Mouse (Mus musculus) hindbrain, embryonic 12.5 days (tissue): ENCODE data around the gene Inpp5a. TPM values are rescaled to one million over a fixed set of nuclear protein-coding genes. Genes with fewer than 3 reads are reported as not detected.

ENCODE experiments used
- ATAC-seq: fragments of 200-750 bp; cut with Nextera tagmentation; 2 replicates; pipeline ENCODE4 v1.8.0; 2017; ENCODE audit warnings: moderate TSS enrichment; ENCODE audit not compliant: low FRiP score
- H3K27ac ChIP-seq: fragments of 300-500 bp; sonication (generic); 2 replicates; pipeline ENCODE4 v1.5.1; 2016; ENCODE audit warnings: mild to moderate bottlenecking
- H3K27me3 ChIP-seq: fragments of 300-500 bp; sonication (generic); 2 replicates; pipeline ENCODE4 v1.6.1; 2016; ENCODE audit warnings: mild to moderate bottlenecking
- H3K36me3 ChIP-seq: fragments of 300-500 bp; sonication (generic); 2 replicates; pipeline ENCODE4 v1.6.1; 2016; ENCODE audit warnings: mild to moderate bottlenecking
- H3K4me1 ChIP-seq: fragments of 300-500 bp; sonication (generic); 2 replicates; pipeline ENCODE4 v1.6.1; 2016
- H3K4me2 ChIP-seq: fragments of 300-500 bp; sonication (generic); replicated peaks from 2 replicates; pipeline ENCODE4 v1.6.1; 2016; ENCODE audit warnings: mild to moderate bottlenecking
- H3K4me3 ChIP-seq: fragments of 300-500 bp; sonication (generic); 2 replicates; pipeline ENCODE4 v1.5.1; 2016; ENCODE audit warnings: mild to moderate bottlenecking
- H3K9ac ChIP-seq: fragments of 300-500 bp; sonication (generic); 2 replicates; pipeline ENCODE4 v1.6.1; 2016; ENCODE audit warnings: mild to moderate bottlenecking, moderate library complexity
- H3K9me3 ChIP-seq: fragments of 300-500 bp; sonication (generic); replicated peaks from 2 replicates; pipeline ENCODE4 v1.6.1; 2016; ENCODE audit warnings: mild to moderate bottlenecking
- WGBS: fragments of 180-500 bp; shearing (Covaris S2); methylation state at CpG from one replicate; pipeline ENCODE4 v1.1.7; 2016; 5-methylcytosine and 5-hydroxymethylcytosine counted together
- polyA plus RNA-seq: library from polyadenylated mRNA; unstranded; fragments of >200 nt; fragmentation: Nextera tagmentation; extraction: Ambion mirVana; gene quantifications from 2 replicates; pipeline ENCODE4 v1.2.1, GENCODE M21; 2016

The Inpp5a gene
- polyA plus RNA-seq, 1 experiment from 2014 or later, result 26.4 TPM

DNA sequence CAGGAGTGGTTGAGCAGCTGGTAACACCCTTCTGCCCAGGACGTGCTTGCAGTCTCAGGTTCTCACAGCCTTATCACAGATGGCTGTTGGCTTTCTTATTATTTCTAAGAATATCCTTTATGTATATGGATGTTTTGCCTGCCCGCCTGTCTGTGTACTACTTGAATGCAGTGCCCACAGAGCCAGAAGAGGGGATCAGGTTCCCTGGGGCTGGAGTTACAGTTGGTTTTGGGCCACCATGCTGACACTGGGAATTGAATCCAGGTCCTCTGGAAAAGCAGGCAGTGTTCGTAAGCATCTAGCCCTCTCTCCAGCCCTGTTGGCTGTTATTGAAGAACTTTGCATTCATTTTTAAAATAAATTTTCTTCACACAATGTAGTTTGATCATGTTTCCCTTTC is 50.1 kb downstream of the Inpp5a start:
- H3K4me2 ChIP-seq, result no peak overlapping the region
- no peaks in the 10 kb centered on the region for H3K9me3 ChIP-seq
- H3K27ac ChIP-seq, result no peak overlapping the region
- H3K36me3 ChIP-seq, result no peaks in the 10 kb centered on the region
- H3K9ac ChIP-seq, result no peak overlapping the region
- peaks cover 27% of the 10 kb centered on the region for H3K4me1 ChIP-seq
- no peaks in the 10 kb centered on the region for H3K27me3 ChIP-seq
- WGBS, result 67% methylated on average over 3 of the region's 3 CpGs
- no peak for ATAC-seq
- no peak overlapping the region for H3K4me3 ChIP-seq

DNA sequence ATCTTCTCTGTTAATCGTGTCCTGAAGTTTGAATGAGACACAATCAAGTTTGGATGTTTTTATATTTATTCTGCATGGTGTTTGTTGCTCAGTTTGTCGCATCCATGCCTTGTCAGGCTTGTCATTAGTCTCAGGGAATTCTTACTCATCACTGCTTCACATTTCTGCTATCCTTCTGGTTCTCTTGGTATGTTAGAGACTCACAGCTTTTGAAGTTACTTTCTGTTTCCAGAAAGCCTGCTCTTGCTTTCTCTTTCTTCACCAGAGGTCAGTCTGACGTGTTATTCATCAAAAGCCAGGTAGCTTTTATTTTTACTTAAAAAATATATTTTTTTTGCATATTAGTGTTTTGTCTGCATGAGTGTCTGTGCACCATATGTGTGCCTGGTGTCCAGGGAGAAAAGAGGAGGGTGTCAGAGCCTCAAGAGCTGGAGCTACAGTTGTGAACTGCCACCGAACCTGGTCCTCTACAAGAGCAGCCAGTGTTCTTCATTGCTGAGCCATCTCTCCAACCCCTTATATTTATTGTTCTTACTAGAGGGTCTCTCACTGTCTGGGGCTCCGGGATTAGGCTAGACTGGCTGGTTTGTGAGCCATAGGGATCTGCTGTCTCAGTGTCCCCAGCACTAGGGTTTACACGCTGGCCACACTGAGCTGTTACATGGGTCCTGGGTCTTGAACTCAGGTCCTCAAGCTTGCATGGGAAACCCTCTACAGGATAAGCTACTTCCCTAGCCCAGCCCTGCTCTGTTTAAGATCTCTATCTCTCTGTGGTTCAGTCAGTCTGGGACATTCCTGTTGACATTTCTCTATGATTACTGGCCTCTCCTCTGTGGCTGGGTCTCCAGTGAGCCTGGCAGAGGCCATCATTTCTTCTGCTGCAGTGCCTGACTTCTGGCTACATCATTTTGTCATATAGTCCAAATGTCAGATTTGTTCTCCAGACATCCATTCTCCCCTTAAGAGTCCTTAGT is 51.3 kb downstream of the Inpp5a start:
- Histone ChIP-seq H3K4me3 (no peak overlapping the region), H3K36me3 (no peaks in the 10 kb centered on the region), H3K27ac (no peak overlapping the region), H3K4me2 (no peak overlapping the region), H3K4me1 (peaks cover 27% of the 10 kb centered on the region), H3K9me3 (no peaks in the 10 kb centered on the region), H3K9ac (no peak overlapping the region), H3K27me3 (no peaks in the 10 kb centered on the region)
- no peak for ATAC-seq
- WGBS, result 79% methylated on average over 6 of the region's 6 CpGs

- Histone ChIP-seq H3K4me3 (no peak overlapping the region), H3K4me2 (no peak overlapping the region), H3K27ac (no peak overlapping the region), H3K9ac (no peak overlapping the region), H3K9me3 (no peaks in the 10 kb centered on the region), H3K27me3 (no peaks in the 10 kb centered on the region), H3K36me3 (no peaks in the 10 kb centered on the region), H3K4me1 (peaks cover 27% of the 10 kb centered on the region)
- WGBS, result 27% methylated on average over 5 of the region's 5 CpGs
- no peak for ATAC-seq
These were observed 52.1 kb downstream of the Inpp5a start for GRCm38 (mm10) chr7:139441022-139441421.

DNA sequence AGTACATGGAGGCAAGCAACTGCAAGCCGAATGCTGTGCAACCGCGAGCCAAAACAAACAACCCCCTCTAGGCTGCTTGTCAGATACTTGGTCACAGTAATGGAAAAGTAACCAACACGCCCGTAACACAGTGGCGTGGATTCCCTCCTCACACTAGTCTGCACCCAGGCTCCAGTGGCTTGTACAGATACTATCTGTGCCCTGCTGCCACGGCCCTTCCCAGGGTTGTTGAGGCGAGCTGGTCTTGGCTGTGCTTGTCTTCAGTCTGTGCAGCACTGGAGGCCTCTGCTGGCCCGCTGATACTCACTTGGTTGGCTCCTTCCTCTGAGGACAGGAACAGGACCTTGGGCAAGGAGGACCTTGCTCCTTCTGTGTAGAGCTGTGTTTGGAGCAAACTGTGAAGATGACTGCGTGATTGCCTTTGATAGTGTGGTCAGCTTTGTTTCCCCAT is 52.9 kb downstream of the Inpp5a start:
- Histone ChIP-seq H3K9me3 (no peaks in the 10 kb centered on the region), H3K4me1 (peaks cover 27% of the 10 kb centered on the region), H3K4me3 (no peak overlapping the region), H3K27ac (no peak overlapping the region), H3K4me2 (no peak overlapping the region), H3K27me3 (no peaks in the 10 kb centered on the region), H3K36me3 (no peaks in the 10 kb centered on the region), H3K9ac (no peak overlapping the region)
- WGBS, result 75% methylated on average over 10 of the region's 10 CpGs
- no peak for ATAC-seq

GRCm38 (mm10) chr7:139445621-139446020 is 56.7 kb downstream of the Inpp5a start:
- ATAC-seq, result no peak
- no peaks in the 10 kb centered on the region for H3K9me3 ChIP-seq
- no peaks in the 10 kb centered on the region for H3K27me3 ChIP-seq
- no peak overlapping the region for H3K4me3 ChIP-seq
- 80% methylated on average over 8 of the region's 8 CpGs for WGBS
- peaks cover 12% of the 10 kb centered on the region for H3K4me1 ChIP-seq
- H3K27ac ChIP-seq, result no peak overlapping the region
- no peaks in the 10 kb centered on the region for H3K36me3 ChIP-seq
- no peak overlapping the region for H3K4me2 ChIP-seq
- no peak overlapping the region for H3K9ac ChIP-seq

GRCm38 (mm10) chr7:139447381-139447780 is 58.5 kb downstream of the Inpp5a start:
- Histone ChIP-seq H3K9me3 (no peaks in the 10 kb centered on the region), H3K36me3 (no peaks in the 10 kb centered on the region), H3K4me2 (no peak overlapping the region), H3K27me3 (no peaks in the 10 kb centered on the region), H3K27ac (no peak overlapping the region), H3K4me1 (no peaks in the 10 kb centered on the region), H3K4me3 (no peak overlapping the region), H3K9ac (no peak overlapping the region)
- no peak for ATAC-seq
- WGBS, result 83% methylated on average over 3 of the region's 3 CpGs

DNA sequence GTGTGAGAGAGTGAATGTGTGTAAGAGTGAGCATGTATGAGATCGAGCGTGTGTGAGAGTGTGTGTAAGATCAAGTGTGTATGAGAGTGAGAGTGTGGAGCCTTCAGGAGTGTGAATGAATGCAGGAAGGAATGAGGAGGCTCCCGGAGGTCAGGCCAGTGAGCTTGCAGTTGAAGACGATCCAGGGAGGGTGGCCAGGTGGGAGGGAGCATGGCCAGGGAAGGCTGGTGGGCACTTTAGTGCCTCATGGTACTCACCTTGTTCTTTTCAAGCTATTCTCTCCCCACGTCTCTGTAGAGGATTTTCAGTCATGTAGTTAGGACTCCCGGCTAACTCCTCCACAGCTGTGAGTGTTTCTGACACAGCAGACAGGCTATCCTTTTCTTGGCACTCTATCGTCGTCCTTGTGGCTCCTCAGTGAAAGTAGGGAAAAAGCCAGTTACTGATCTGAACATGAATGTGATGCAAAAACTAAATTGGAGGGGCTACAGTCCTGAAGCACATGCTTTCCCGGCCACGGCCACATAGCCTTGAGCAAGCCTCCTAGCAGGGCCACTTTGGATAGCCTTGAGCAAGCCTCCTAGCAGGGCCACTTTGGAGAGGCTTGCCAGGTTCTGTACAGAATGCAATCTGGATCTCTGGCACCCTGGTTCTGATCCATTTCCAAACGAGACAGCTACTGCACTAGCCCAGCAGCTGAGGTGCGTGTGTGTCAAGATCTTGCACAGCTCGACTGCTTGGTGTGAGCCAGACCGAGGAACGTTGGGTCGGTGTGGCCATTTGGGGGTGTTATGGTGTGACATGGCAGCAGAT is 61.5 kb downstream of the Inpp5a start:
- no peak overlapping the region for H3K27ac ChIP-seq
- WGBS, result 91% methylated on average over 16 of the region's 16 CpGs
- H3K4me3 ChIP-seq, result no peak overlapping the region
- no peak overlapping the region; the same call in 1 of the 2 replicates for H3K9ac ChIP-seq
- H3K9me3 ChIP-seq, result no peaks in the 10 kb centered on the region
- no peaks in the 10 kb centered on the region for H3K4me1 ChIP-seq
- H3K4me2 ChIP-seq, result no peak overlapping the region
- no peaks in the 10 kb centered on the region for H3K27me3 ChIP-seq
- no peaks in the 10 kb centered on the region for H3K36me3 ChIP-seq
- no peak for ATAC-seq

DNA sequence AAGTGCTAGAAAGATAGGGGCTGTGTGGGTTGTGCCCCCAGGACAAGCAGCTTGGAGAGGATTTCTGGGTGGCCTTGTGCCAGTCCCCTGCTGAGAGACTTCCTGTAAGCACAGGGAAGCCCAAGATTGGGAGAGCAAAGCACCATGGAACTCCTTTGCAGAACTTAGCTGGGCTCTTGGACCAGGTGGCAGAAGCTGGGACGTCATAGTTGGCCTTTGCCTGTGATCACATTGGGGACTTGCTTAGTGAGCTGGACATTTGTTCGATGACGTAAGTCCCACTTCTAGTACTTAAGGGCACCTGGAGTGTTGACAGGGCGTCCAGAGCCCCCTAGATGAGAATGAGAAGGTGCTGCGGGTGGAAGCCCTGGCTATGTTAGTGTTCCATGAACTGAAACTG is 62.8 kb downstream of the Inpp5a start:
- Histone ChIP-seq H3K9ac (no peak overlapping the region), H3K9me3 (no peaks in the 10 kb centered on the region), H3K4me2 (no peak overlapping the region), H3K36me3 (no peaks in the 10 kb centered on the region), H3K4me1 (no peaks in the 10 kb centered on the region), H3K27ac (no peak overlapping the region), H3K27me3 (no peaks in the 10 kb centered on the region), H3K4me3 (no peak overlapping the region)
- WGBS, result 86% methylated on average over 5 of the region's 5 CpGs
- no peak for ATAC-seq

DNA sequence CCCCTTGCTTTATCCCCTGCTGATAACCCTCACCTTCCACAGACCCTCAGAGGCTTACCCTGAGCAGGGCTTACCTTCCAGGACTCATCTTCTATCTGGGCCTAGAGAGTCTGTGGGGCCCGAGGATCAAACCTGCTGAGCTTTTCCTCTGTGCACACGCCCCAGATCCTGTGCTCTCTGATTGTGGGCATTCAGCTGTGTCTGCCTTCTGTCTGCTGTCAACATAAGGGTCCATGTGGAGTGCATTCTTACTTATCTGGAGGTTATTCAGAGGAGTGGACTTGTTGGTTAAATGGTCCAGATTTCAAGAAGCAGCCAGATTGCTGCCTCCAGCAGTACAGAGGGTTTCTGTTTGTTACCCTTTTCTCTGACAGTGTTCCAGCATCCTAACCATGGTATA is 63.3 kb downstream of the Inpp5a start:
- no peak for ATAC-seq
- WGBS, result 71% methylated on average over 2 of the region's 2 CpGs
- H3K27ac ChIP-seq, result no peak overlapping the region
- H3K4me3 ChIP-seq, result no peak overlapping the region
- no peaks in the 10 kb centered on the region for H3K4me1 ChIP-seq
- H3K36me3 ChIP-seq, result no peaks in the 10 kb centered on the region
- H3K27me3 ChIP-seq, result no peaks in the 10 kb centered on the region
- H3K9me3 ChIP-seq, result no peaks in the 10 kb centered on the region
- H3K9ac ChIP-seq, result no peak overlapping the region
- H3K4me2 ChIP-seq, result no peak overlapping the region

GRCm38 (mm10) chr7:139453198-139453597 is 64.3 kb downstream of the Inpp5a start:
- 89% methylated on average over 1 of the region's 1 CpGs for WGBS
- H3K27ac ChIP-seq, result no peak overlapping the region
- no peaks in the 10 kb centered on the region for H3K4me1 ChIP-seq
- no peaks in the 10 kb centered on the region for H3K9me3 ChIP-seq
- no peaks in the 10 kb centered on the region for H3K27me3 ChIP-seq
- no peak overlapping the region for H3K9ac ChIP-seq
- no peak for ATAC-seq
- no peak overlapping the region for H3K4me2 ChIP-seq
- no peaks in the 10 kb centered on the region for H3K36me3 ChIP-seq
- no peak overlapping the region for H3K4me3 ChIP-seq

DNA sequence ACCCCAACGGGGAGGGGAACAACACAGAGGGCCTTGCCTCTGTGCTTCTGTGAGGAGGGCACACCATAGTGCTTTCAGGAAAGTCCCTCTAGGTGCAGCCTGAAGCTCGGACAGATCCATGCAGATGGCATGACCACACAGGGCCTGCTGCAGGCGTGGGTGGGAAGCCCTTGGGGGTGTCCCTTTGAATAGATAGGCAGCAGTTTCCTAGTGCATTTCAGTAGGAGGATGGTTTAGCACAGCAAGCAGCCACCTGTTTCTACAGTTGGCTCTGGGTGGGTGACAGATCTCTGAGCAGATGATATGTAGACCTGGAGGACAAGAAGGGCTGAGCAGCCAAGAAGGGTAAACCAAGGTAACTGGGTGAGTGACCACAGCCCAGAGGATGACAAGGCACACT is 65.4 kb downstream of the Inpp5a start:
- Histone ChIP-seq H3K4me3 (no peak overlapping the region), H3K4me2 (no peak overlapping the region), H3K9me3 (no peaks in the 10 kb centered on the region), H3K4me1 (no peaks in the 10 kb centered on the region), H3K9ac (no peak overlapping the region), H3K36me3 (no peaks in the 10 kb centered on the region), H3K27me3 (no peaks in the 10 kb centered on the region), H3K27ac (no peak overlapping the region)
- no peak for ATAC-seq
- WGBS, result 68% methylated on average over 3 of the region's 3 CpGs

DNA sequence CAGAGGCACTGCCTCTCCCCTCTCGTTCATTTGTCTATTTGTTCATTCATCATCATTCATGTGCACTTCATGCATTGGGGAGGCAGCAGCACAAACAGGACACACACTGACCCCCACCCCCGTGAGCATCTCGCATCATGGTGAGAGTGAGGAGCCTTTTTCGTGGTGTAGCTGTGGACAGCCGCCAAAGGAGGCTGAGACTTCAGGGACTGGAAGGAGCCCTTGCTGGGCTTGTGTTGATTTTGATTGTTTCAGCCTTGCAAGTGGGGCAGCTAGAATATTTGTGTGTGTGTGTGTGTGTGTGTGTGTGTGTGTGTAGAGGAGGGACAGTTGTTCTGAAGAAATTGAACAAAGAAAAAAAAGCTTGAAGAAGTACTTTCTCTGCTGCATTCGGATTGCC is 67.8 kb downstream of the Inpp5a start:
- Histone ChIP-seq H3K9me3 (no peaks in the 10 kb centered on the region), H3K4me1 (no peaks in the 10 kb centered on the region), H3K4me2 (no peak overlapping the region), H3K27ac (no peak overlapping the region), H3K36me3 (no peaks in the 10 kb centered on the region), H3K4me3 (no peak overlapping the region), H3K27me3 (no peaks in the 10 kb centered on the region), H3K9ac (no peak overlapping the region)
- no peak for ATAC-seq
- WGBS, result 72% methylated on average over 6 of the region's 6 CpGs
